Mouse (Mus musculus): ENCODE measurements around the gene Gng8. TPM values are rescaled to one million over a fixed set of nuclear protein-coding genes. Genes with fewer than 3 reads are reported as not detected.

The Gng8 gene
- total and polyA plus RNA-seq, 3 experiments, result 0.39 to 2.2 TPM; not detected in 1

- DNase-seq (ENCODE audit: low read depth, low spot score), result no peak
- Histone ChIP-seq H3K79me2 (ENCODE audit: control insufficient read depth, insufficient read depth, low read length, poor library complexity) (no peaks in the 10 kb centered on the region), H3K27me3 (ENCODE audit: control insufficient read depth in 1 of 2, insufficient read depth in 2 of 2, low read length in 2 of 2) (no peaks in the 10 kb centered on the region), H3K9ac (ENCODE audit: control insufficient read depth, low read depth, low read length, poor library complexity, severe bottlenecking) (no peak overlapping the region), H3K4me3 (ENCODE audit: control insufficient read depth in 1 of 2, insufficient read depth in 1 of 2, low read depth in 2 of 2, low read length in 2 of 2) (no peak overlapping the region), H3K9me3 (replicated peaks; ENCODE audit: insufficient read depth, low read length) (no peaks in the 10 kb centered on the region), H3K27ac (ENCODE audit: control insufficient read depth, low read depth, low read length) (no peak overlapping the region), H3K36me3 (ENCODE audit: control insufficient read depth in 1 of 2, insufficient read depth in 2 of 2, low read length in 2 of 2) (no peaks in the 10 kb centered on the region), H3K4me1 (ENCODE audit: control insufficient read depth in 1 of 2, insufficient read depth in 2 of 2, low read length in 2 of 2) (peaks cover 3 to 5% of the 10 kb centered on the region in 2 experiments; a peak in 2 of 4 replicates)
- TF ChIP-seq MYB (IDR thresholded peaks at IDR 0.05; ENCODE audit: low read depth, low read length), result no peak
- no peak for TF ChIP-seq MAFK (IDR thresholded peaks at IDR 0.05; ENCODE audit: borderline replicate concordance, low read depth, low read length)
- no peak for TF ChIP-seq ZC3H11A (IDR thresholded peaks at IDR 0.05; ENCODE audit: low read depth, low read length)
- no peak for TF ChIP-seq TBP (IDR thresholded peaks at IDR 0.05; ENCODE audit: low read depth, low read length)
- TF ChIP-seq BHLHE40 (IDR thresholded peaks at IDR 0.05; ENCODE audit: borderline replicate concordance, low read depth, low read length), result no peak
- no peak for TF ChIP-seq POLR2A (IDR thresholded peaks at IDR 0.05; ENCODE audit: control insufficient read depth in 1 of 2, insufficient read depth in 1 of 2, low read depth in 1 of 2, low read length in 2 of 2, poor library complexity in 1 of 2)
- TF ChIP-seq CTCF (IDR thresholded peaks at IDR 0.05 in 2 of 3, conservative IDR thresholded peaks at IDR 0.05 in 1 of 3; ENCODE audit: control insufficient read depth in 1 of 3, insufficient read depth in 1 of 3, low read depth in 2 of 3, low read length in 3 of 3, poor library complexity in 1 of 3, severe bottlenecking in 1 of 3), result no peak
- TF ChIP-seq HCFC1 (IDR thresholded peaks at IDR 0.05; ENCODE audit: low read depth, low read length), result no peak
- TF ChIP-seq ZMIZ1 (IDR thresholded peaks at IDR 0.05; ENCODE audit: low read depth, low read length), result no peak
- TF ChIP-seq NELFE (IDR thresholded peaks at IDR 0.05; ENCODE audit: low read depth, low read length), result no peak
- TF ChIP-seq SIN3A (IDR thresholded peaks at IDR 0.05; ENCODE audit: low read length), result no peak
- TF ChIP-seq E2F4 (IDR thresholded peaks at IDR 0.05; ENCODE audit: borderline replicate concordance, low read depth, low read length), result no peak
- no peak for TF ChIP-seq USF1 (IDR thresholded peaks at IDR 0.05; ENCODE audit: low read depth, low read length)
- no peak for TF ChIP-seq MAX (IDR thresholded peaks at IDR 0.05; ENCODE audit: low read length)
- TF ChIP-seq USF2 (IDR thresholded peaks at IDR 0.05; ENCODE audit: borderline replicate concordance in 1 of 2, insufficient read depth in 1 of 2, low read depth in 1 of 2, low read length in 2 of 2), result no peak
Observed at GRCm38 (mm10) chr7:16884334-16884733, 7.3 kb upstream of the Gng8 start.

- H3K4me3 ChIP-seq (ENCODE audit: control insufficient read depth in 1 of 2, insufficient read depth in 1 of 2, low read depth in 2 of 2, low read length in 2 of 2), result no peak overlapping the region
Observed at GRCm38 (mm10) chr7:16885271-16885776, 6.3 kb upstream of the Gng8 start.

More at GRCm38 (mm10) chr7:16885271-16885776, 6.3 kb upstream of the Gng8 start:
- no peak for DNase-seq (ENCODE audit: low read depth, low spot score)
- H3K9ac ChIP-seq (ENCODE audit: control insufficient read depth, low read depth, low read length, poor library complexity, severe bottlenecking), result no peak overlapping the region
- peaks cover 3 to 5% of the 10 kb centered on the region in 2 experiments; a peak in 2 of 4 replicates for H3K4me1 ChIP-seq (ENCODE audit: control insufficient read depth in 1 of 2, insufficient read depth in 2 of 2, low read length in 2 of 2)
- H3K9me3 ChIP-seq (replicated peaks; ENCODE audit: insufficient read depth, low read length), result no peaks in the 10 kb centered on the region
- H3K27me3 ChIP-seq (ENCODE audit: control insufficient read depth in 1 of 2, insufficient read depth in 2 of 2, low read length in 2 of 2), result no peaks in the 10 kb centered on the region
- no peaks in the 10 kb centered on the region for H3K36me3 ChIP-seq (ENCODE audit: control insufficient read depth in 1 of 2, insufficient read depth in 2 of 2, low read length in 2 of 2)
- H3K27ac ChIP-seq (ENCODE audit: control insufficient read depth, low read depth, low read length), result no peak overlapping the region
- TF ChIP-seq MYB (IDR thresholded peaks at IDR 0.05; ENCODE audit: low read depth, low read length), result no peak
- TF ChIP-seq TBP (IDR thresholded peaks at IDR 0.05; ENCODE audit: low read depth, low read length), result no peak
- no peak for TF ChIP-seq UBTF (IDR thresholded peaks at IDR 0.05; ENCODE audit: borderline replicate concordance, insufficient read depth, low read depth, low read length)
- TF ChIP-seq EP300 (IDR thresholded peaks at IDR 0.05; ENCODE audit: low read depth in 1 of 2, low read length in 2 of 2), result no peak
- TF ChIP-seq MAZ (IDR thresholded peaks at IDR 0.05; ENCODE audit: low read depth, low read length), result no peak
- TF ChIP-seq TCF12 (IDR thresholded peaks at IDR 0.05; ENCODE audit: low read depth, low read length), result no peak
- H3K79me2 ChIP-seq (ENCODE audit: control insufficient read depth, insufficient read depth, low read length, poor library complexity), result no peaks in the 10 kb centered on the region

All from MEL (cell line).